Mouse (Mus musculus) lung, postnatal 0 days (tissue): ENCODE data around the gene Rora.

Experiments
- CTCF ChIP-seq: IDR thresholded peaks from 2 replicates; pipeline ENCODE4 v1.5.1; 2016; ENCODE audit warnings: antibody characterized with exemption, mild to moderate bottlenecking
- EP300 ChIP-seq: IDR thresholded peaks from 2 replicates; pipeline ENCODE4 v1.6.1; 2016; ENCODE audit warnings: antibody characterized with exemption, mild to moderate bottlenecking, control low read depth

GRCm38 (mm10) chr9:68807735-68808134, 154.1 kb downstream of the Rora start:
- TF ChIP-seq CTCF: no peak
- TF ChIP-seq EP300: no peak
